Mouse (Mus musculus) T-helper 2 cell (primary cell): ENCODE results near the gene Popdc2.

Source experiments
- in situ Hi-C: fragments of 300-600 bp; cut with MboI, MseI; formaldehyde crosslinking; loops from one replicate; pipeline ENCODE4 v1.15.1; 2025; ENCODE audit warnings: high pct_unique_total_duplicates

Popdc2 gene

GRCm38 (mm10) chr16:38399531-38400231 is 37.7 kb downstream of the Popdc2 start:
- in situ Hi-C loops = no loop called here

GRCm38 (mm10) chr16:38400311-38400960 is 38.4 kb downstream of the Popdc2 start:
- in situ Hi-C loops = no loop called here

GRCm38 (mm10) chr16:38401468-38401867 is 39.5 kb downstream of the Popdc2 start:
- in situ Hi-C loops = no loop called here

GRCm38 (mm10) chr16:38403639-38404038 is 41.6 kb downstream of the Popdc2 start:
- in situ Hi-C loops = no loop called here

GRCm38 (mm10) chr16:38406293-38406692 is 44.3 kb downstream of the Popdc2 start:
- in situ Hi-C loops = no loop called here

- in situ Hi-C loops = no loop called here
Observed at GRCm38 (mm10) chr16:38406708-38407107, 44.7 kb downstream of the Popdc2 start.

- in situ Hi-C loops = no loop called here
Observed at GRCm38 (mm10) chr16:38407584-38407983, 45.6 kb downstream of the Popdc2 start.

GRCm38 (mm10) chr16:38408416-38408815 is 46.4 kb downstream of the Popdc2 start:
- in situ Hi-C loops = no loop called here

- in situ Hi-C loops = loop anchor here (5.0 kb wide), 1 partner anchor 32 kb away; no protein-coding TSS in a partner anchor
Observed at GRCm38 (mm10) chr16:38414953-38415352, 52.9 kb downstream of the Popdc2 start.

GRCm38 (mm10) chr16:38425374-38425773 is 63.4 kb downstream of the Popdc2 start:
- in situ Hi-C loops = loop anchor here (5.0 kb wide), 1 partner anchor 58 kb away; no protein-coding TSS in a partner anchor

- in situ Hi-C loops = loop anchor here (5.0 kb wide), 1 partner anchor 58 kb away; no protein-coding TSS in a partner anchor
Observed at GRCm38 (mm10) chr16:38425799-38426198, 63.8 kb downstream of the Popdc2 start.
